Mouse (Mus musculus) neural tube, embryonic 11.5 days (tissue): ENCODE measurements around the gene Uba3. TPM values are rescaled to one million over a fixed set of nuclear protein-coding genes. Genes with fewer than 3 reads are reported as not detected.

Experiments
- ATAC-seq: fragments of 200-750 bp; cut with Nextera tagmentation; 2 replicates; pipeline ENCODE4 v1.8.0; 2017; ENCODE audit warnings: moderate number of reproducible peaks, mild to moderate bottlenecking, moderate TSS enrichment, moderate library complexity; ENCODE audit not compliant: insufficient read depth, low FRiP score, low TSS enrichment
- DNase-seq: peaks from one replicate; pipeline ENCODE4 v3.0.0-alpha.2; 2015; ENCODE audit warnings: low spot score
- H3K27ac ChIP-seq: fragments of 300-500 bp; sonication (generic); 2 replicates; pipeline ENCODE4 v1.5.1; 2014; ENCODE audit warnings: low read depth, mild to moderate bottlenecking, low read length
- H3K27me3 ChIP-seq: fragments of 300-500 bp; sonication (generic); 2 replicates; pipeline ENCODE4 v1.6.1; 2014; ENCODE audit warnings: mild to moderate bottlenecking, low read length, mixed read lengths; ENCODE audit not compliant: control insufficient read depth, insufficient read depth
- H3K36me3 ChIP-seq: fragments of 300-500 bp; sonication (generic); 2 replicates; pipeline ENCODE4 v1.6.1; 2014; ENCODE audit warnings: mild to moderate bottlenecking, low read length, moderate library complexity, mixed read lengths; ENCODE audit not compliant: control insufficient read depth, insufficient read depth
- H3K4me1 ChIP-seq: fragments of 300-500 bp; sonication (generic); 2 replicates; pipeline ENCODE4 v1.6.1; 2014; ENCODE audit warnings: low read length, mixed read lengths; ENCODE audit not compliant: control insufficient read depth, insufficient read depth
- H3K4me2 ChIP-seq: fragments of 300-500 bp; sonication (generic); 2 replicates; pipeline ENCODE4 v1.6.1; 2014; ENCODE audit warnings: low read depth, mild to moderate bottlenecking, moderate library complexity
- H3K4me3 ChIP-seq: fragments of 300-500 bp; sonication (generic); 2 replicates; pipeline ENCODE4 v1.5.1; 2014; ENCODE audit warnings: low read depth, low read length
- H3K9ac ChIP-seq: fragments of 300-500 bp; sonication (generic); 2 replicates; pipeline ENCODE4 v1.6.1; 2014; ENCODE audit warnings: mild to moderate bottlenecking, low read length
- H3K9me3 ChIP-seq: fragments of 300-500 bp; sonication (generic); 2 replicates; pipeline ENCODE4 v1.6.1; 2016; ENCODE audit warnings: low read length; ENCODE audit not compliant: control insufficient read depth
- WGBS: fragments of 180-500 bp; shearing (Covaris S2); extraction: QIAGEN DNeasy Blood & Tissue Kit; methylation state at CpG from one replicate; pipeline ENCODE4 v1.1.7; 2014; 5-methylcytosine and 5-hydroxymethylcytosine counted together
- polyA plus RNA-seq: library from polyadenylated mRNA; unstranded; fragments of >200 nt; fragmentation: Nextera tagmentation; extraction: Ambion mirVana; gene quantifications from 2 replicates; pipeline ENCODE4 v1.2.1, GENCODE M21; 2014

Gene Uba3
- polyA plus RNA-seq, 1 experiment from 2014 or later: 104 TPM

- Histone ChIP-seq H3K27me3 (no peaks in the 10 kb centered on the region), H3K4me3 (no peak overlapping the region), H3K36me3 (no peaks in the 10 kb centered on the region), H3K9me3 (no peaks in the 10 kb centered on the region), H3K27ac (no peak overlapping the region), H3K9ac (no peak overlapping the region), H3K4me2 (no peak overlapping the region), H3K4me1 (peaks cover 6% of the 10 kb centered on the region; the same call in 1 of the 2 replicates)
- 87% methylated on average over 6 of the region's 6 CpGs for WGBS
- ATAC-seq (no peak), DNase-seq (no peak)
These were observed 55.3 kb downstream of the Uba3 start for GRCm38 (mm10) chr6:97150156-97150555.

GRCm38 (mm10) chr6:97149721-97150120 lies 55.7 kb downstream of the Uba3 start:
- H3K4me1 ChIP-seq: peaks cover 6% of the 10 kb centered on the region; the same call in 1 of the 2 replicates
- H3K36me3 ChIP-seq: no peaks in the 10 kb centered on the region
- ATAC-seq (no peak), DNase-seq (no peak)
- no peak overlapping the region for H3K4me3 ChIP-seq
- no peak overlapping the region for H3K4me2 ChIP-seq
- no peak overlapping the region for H3K27ac ChIP-seq
- WGBS: 86% methylated on average over 2 of the region's 2 CpGs
- no peak overlapping the region for H3K9ac ChIP-seq
- no peaks in the 10 kb centered on the region for H3K9me3 ChIP-seq
- no peaks in the 10 kb centered on the region for H3K27me3 ChIP-seq

- Histone ChIP-seq H3K36me3 (no peaks in the 10 kb centered on the region), H3K9me3 (no peaks in the 10 kb centered on the region), H3K4me1 (peaks cover 6% of the 10 kb centered on the region; the same call in 1 of the 2 replicates), H3K4me3 (peak within 1 kb of the TSS; percentile 66), H3K9ac (peak within 1 kb of the TSS; percentile 87), H3K27me3 (no peaks in the 10 kb centered on the region), H3K4me2 (peak within 1 kb of the TSS; percentile 99), H3K27ac (peak within 1 kb of the TSS; percentile 62; the same call in 1 of the 2 replicates)
- WGBS: under 1% methylated on average over 56 of the region's 56 CpGs
- DNase-seq (peak; percentile 71), ATAC-seq (peak; percentile 62)
These were observed 56.8 kb downstream of the Uba3 start, which contains the start of gene Eogt for GRCm38 (mm10) chr6:97148383-97149251. Gene Eogt, minus strand, starts transcription at chr6:97149182.

DNA sequence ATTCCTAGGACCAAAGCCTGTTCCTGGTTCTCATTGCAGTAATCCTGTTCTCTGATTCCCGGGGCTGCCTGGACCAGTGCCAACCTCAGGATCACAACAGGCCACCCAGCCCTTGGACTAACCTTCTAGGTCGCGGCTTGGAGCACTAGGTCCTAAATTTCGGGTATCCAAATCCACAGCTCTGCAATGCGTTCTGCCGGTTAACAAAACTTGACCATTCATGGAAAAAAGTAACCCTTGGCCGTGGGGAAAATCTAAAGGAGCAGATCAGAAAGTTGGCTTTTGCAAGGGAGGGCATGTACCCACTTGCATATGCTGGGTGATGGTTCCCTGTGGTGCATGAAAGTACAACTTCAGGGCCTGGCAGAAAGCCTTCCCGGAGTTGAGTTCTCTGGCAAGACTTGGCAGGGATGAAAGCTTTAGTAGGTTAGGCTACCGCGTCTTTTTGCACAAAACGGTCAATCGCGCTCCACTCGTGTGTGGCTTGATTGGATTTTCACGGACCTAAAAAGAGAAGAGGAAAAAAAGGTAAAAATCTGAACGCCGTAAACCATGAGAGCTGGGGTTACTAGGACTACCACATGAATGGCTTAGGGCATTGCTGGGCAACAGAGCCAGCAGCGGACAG lies 57.6 kb downstream of the Uba3 start:
- peak overlapping the region; percentile 99 for H3K4me2 ChIP-seq
- ATAC-seq (no peak), DNase-seq (no peak)
- peak overlapping the region; percentile 66 for H3K4me3 ChIP-seq
- no peak overlapping the region for H3K27ac ChIP-seq
- H3K9me3 ChIP-seq: no peaks in the 10 kb centered on the region
- H3K4me1 ChIP-seq: peaks cover 6% of the 10 kb centered on the region; the same call in 1 of the 2 replicates
- no peaks in the 10 kb centered on the region for H3K27me3 ChIP-seq
- H3K9ac ChIP-seq: peak overlapping the region; percentile 87
- no peaks in the 10 kb centered on the region for H3K36me3 ChIP-seq
- WGBS: 23% methylated on average over 18 of the region's 18 CpGs

- ATAC-seq (no peak), DNase-seq (no peak)
- H3K9ac ChIP-seq: no peak overlapping the region
- H3K4me2 ChIP-seq: no peak overlapping the region
- WGBS: 81% methylated on average over 7 of the region's 7 CpGs
- no peaks in the 10 kb centered on the region for H3K9me3 ChIP-seq
- H3K36me3 ChIP-seq: no peaks in the 10 kb centered on the region
- peaks cover 6% of the 10 kb centered on the region; the same call in 1 of the 2 replicates for H3K4me1 ChIP-seq
- no peaks in the 10 kb centered on the region for H3K27me3 ChIP-seq
- H3K27ac ChIP-seq: no peak overlapping the region
- no peak overlapping the region for H3K4me3 ChIP-seq
These were observed 60.3 kb downstream of the Uba3 start for GRCm38 (mm10) chr6:97145156-97145555.

DNA sequence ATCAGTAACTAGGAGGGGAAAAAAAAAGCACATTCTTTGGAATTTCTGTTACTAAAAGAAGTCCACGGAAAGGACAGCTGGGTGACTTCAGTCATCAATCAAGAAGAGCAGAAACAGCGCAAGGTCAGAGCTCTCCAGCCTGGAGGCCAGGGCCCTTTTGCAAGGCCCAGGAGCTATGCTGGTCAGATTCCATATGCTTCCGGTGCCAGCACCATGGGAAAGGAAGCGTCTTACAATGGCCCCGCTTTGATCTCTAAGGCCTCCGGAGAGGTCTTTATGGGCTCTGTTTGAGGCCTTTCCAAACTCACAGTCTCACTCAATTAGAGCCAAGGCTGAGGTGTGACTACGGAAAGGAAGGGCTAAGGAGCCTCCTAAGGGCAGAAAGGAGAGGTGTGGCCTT lies 61.1 kb downstream of the Uba3 start:
- no peak overlapping the region for H3K4me2 ChIP-seq
- ATAC-seq (no peak), DNase-seq (no peak)
- H3K4me1 ChIP-seq: peaks cover 6% of the 10 kb centered on the region; the same call in 1 of the 2 replicates
- no peaks in the 10 kb centered on the region for H3K27me3 ChIP-seq
- no peak overlapping the region for H3K9ac ChIP-seq
- H3K4me3 ChIP-seq: no peak overlapping the region
- H3K36me3 ChIP-seq: no peaks in the 10 kb centered on the region
- no peak overlapping the region for H3K27ac ChIP-seq
- H3K9me3 ChIP-seq: no peaks in the 10 kb centered on the region
- WGBS: 16% methylated on average over 7 of the region's 7 CpGs

GRCm38 (mm10) chr6:97142611-97143010 lies 62.8 kb downstream of the Uba3 start:
- DNase-seq (no peak), ATAC-seq (no peak)
- no peak overlapping the region for H3K4me3 ChIP-seq
- H3K27ac ChIP-seq: no peak overlapping the region
- 87% methylated on average over 8 of the region's 8 CpGs for WGBS
- H3K4me2 ChIP-seq: no peak overlapping the region
- no peaks in the 10 kb centered on the region for H3K36me3 ChIP-seq
- no peak overlapping the region for H3K9ac ChIP-seq
- peaks cover 2% of the 10 kb centered on the region; the same call in 1 of the 2 replicates for H3K4me1 ChIP-seq
- H3K9me3 ChIP-seq: no peaks in the 10 kb centered on the region
- H3K27me3 ChIP-seq: no peaks in the 10 kb centered on the region

DNA sequence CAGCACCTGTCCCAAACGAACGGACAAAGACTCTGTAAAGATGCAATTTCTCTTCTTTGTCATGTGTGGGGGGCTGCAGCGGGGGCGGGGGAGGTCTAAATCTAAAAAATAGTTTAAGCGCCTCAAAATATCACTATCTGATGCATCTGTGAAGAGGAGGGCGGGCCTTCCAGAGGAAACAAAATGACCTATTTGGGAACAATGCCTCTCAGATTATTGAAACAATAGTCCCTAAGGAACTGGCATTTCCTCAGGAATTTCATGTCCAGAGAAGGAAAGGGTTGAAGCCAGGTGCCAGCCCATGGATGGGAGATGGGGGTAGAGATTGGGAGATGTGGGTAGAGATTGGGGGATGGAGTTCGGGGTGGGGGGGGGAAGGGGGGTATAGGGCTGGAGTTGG lies 63.6 kb downstream of the Uba3 start:
- DNase-seq: no peak
- Histone ChIP-seq H3K27me3 (no peaks in the 10 kb centered on the region), H3K9ac (no peak overlapping the region), H3K4me2 (no peak overlapping the region), H3K4me1 (no peaks in the 10 kb centered on the region; the same call in 1 of the 2 replicates), H3K36me3 (no peaks in the 10 kb centered on the region), H3K4me3 (no peak overlapping the region), H3K9me3 (no peaks in the 10 kb centered on the region), H3K27ac (no peak overlapping the region)
- ATAC-seq: no peak
- 85% methylated on average over 7 of the region's 7 CpGs for WGBS
